Mouse (Mus musculus) bone marrow, adult 2 months (tissue): Measurements from ENCODE around the gene Cc2d2a. TPM values are rescaled to one million over a fixed set of nuclear protein-coding genes. Genes with fewer than 3 reads are reported as not detected.

Source experiments
- H3K27ac ChIP-seq: fragments of 200-500 bp; 2 replicates; pipeline ENCODE4 v1.5.1; 2012; ENCODE audit warnings: low read depth, mild to moderate bottlenecking, control low read depth, inconsistent platforms, low read length; ENCODE audit not compliant: control insufficient read depth, poor library complexity, insufficient read depth
- H3K4me1 ChIP-seq: fragments of 200-500 bp; 2 replicates; pipeline ENCODE4 v1.6.1; 2011; ENCODE audit warnings: low read length; ENCODE audit not compliant: control insufficient read depth, insufficient read depth
- H3K4me3 ChIP-seq: fragments of 200-500 bp; replicated peaks from 2 replicates; pipeline ENCODE3; 2011; ENCODE audit warnings: mild to moderate bottlenecking, low read depth, low read length, control low read depth; ENCODE audit not compliant: control insufficient read depth
- CTCF ChIP-seq: fragments of 200-500 bp; IDR thresholded peaks from 2 replicates; pipeline ENCODE4 v1.5.1; 2011; ENCODE audit warnings: low read length, control low read depth; ENCODE audit not compliant: control insufficient read depth, insufficient read depth
- POLR2A ChIP-seq: fragments of 200-500 bp; IDR thresholded peaks from 2 replicates; pipeline ENCODE4 v1.6.1; 2011; ENCODE audit warnings: low read depth, mild to moderate bottlenecking, control low read depth, low read length, borderline replicate concordance; ENCODE audit not compliant: control insufficient read depth
- WGBS: fragments of 180-500 bp; shearing (Covaris S2); methylation state at CpG from one replicate; pipeline ENCODE4 v1.1.7; 2018; 5-methylcytosine and 5-hydroxymethylcytosine counted together
- polyA plus RNA-seq: library from polyadenylated mRNA; stranded (reverse); fragments of >200 nt; gene quantifications from 2 replicates; pipeline ENCODE4 v1.2.4, GENCODE M21; 2011; ENCODE audit warnings: low replicate concordance; ENCODE audit not compliant: missing spikeins, insufficient read depth, insufficient read length

Cc2d2a gene
- polyA plus RNA-seq, 1 experiment: 1.1 TPM

DNA sequence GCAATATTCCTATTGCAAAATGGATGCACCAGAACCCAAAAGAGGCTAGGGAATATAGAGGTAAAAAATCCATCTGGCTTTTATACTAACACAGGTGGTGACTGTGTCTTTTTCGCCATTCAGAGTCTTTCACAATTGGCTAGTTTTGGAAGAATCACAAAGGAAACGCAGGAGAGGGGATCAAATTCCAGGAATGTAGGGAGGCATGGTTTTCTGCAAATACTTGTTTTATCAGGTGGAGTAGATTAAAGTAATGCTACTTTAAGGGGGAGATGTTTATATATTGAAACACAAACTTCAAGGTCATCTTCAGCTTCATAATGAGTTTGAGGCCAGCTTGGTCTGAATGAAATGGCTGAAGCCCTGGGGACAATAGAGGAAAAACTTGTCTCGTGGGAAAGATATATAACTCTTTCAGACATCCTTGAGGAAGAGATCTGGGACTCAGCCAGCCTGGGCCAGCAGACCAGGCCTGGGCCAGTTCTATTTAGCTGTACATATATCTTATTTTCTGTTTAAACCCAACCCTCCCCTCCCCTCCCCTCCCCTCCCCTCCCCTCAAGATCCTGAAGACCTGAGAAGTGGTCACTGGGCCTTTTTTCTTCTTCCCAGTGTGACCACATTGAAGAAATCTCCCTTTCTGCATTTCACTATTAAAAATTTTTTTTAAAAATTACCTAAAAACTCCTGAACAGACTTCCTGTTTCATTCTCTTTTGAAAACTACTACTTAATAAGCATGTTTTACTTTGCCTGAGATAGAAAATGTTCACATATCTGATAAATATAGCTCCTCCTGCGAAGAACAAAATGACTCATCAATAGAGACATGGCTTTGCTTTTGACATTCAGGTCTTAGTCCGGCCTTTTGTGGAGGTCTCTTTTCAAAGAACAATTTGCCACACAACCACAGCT lies 59.6 kb downstream of the Cc2d2a start:
- H3K4me3 ChIP-seq: no peak overlapping the region
- TF ChIP-seq POLR2A: no peak
- TF ChIP-seq CTCF: no peak
- no peaks in the 10 kb centered on the region for H3K4me1 ChIP-seq
- WGBS: 78% methylated on average over 5 of the region's 5 CpGs
- H3K27ac ChIP-seq: no peak overlapping the region

GRCm38 (mm10) chr5:43722452-43722783 lies 60.3 kb downstream of the Cc2d2a start:
- TF ChIP-seq POLR2A (no peak), CTCF (no peak)
- Histone ChIP-seq H3K4me3 (no peak overlapping the region), H3K4me1 (no peaks in the 10 kb centered on the region), H3K27ac (no peak overlapping the region)
- WGBS: 86% methylated on average over 6 of the region's 6 CpGs

GRCm38 (mm10) chr5:43723830-43724229 lies 61.7 kb downstream of the Cc2d2a start:
- Histone ChIP-seq H3K4me1 (no peaks in the 10 kb centered on the region), H3K4me3 (no peak overlapping the region), H3K27ac (no peak overlapping the region)
- 83% methylated on average over 7 of the region's 7 CpGs for WGBS
- TF ChIP-seq CTCF: no peak
- no peak for TF ChIP-seq POLR2A

DNA sequence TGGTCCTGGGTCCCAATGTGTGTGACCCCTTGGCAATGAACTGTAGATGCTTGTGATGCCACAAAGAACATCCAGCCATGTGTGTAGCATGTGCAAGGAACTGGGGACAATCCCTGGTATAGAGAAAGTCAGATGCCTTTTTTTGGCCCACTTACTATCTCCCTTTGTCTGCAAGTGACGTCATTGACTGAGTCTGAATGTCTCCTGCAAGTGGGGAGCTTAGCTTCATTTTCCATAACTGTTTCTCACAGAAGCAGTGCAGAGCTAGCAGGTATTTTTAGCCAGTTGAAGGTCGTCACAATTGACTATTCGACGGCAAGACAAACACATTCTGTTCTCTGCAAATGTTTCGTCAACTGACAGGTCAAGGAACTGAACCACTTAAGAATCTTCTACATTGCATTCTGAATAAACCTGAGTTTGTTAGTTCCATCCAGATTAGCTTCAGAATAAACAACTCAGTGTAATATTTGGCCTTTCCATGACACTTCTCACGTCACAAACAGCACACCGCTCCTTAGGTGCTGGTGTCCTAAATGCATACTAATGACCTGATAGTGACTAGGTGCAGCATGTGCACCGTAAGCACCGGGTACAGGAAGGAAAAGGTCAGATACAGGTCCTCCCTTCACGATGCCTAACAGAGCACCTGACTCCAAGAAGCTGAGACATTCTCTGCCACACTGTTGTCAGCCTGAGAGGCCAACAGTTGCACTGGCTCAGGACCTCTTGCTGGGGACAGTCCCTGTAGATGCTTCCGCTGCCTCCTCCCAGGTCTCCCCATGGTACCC lies 66.4 kb downstream of the Cc2d2a start:
- H3K4me1 ChIP-seq: no peaks in the 10 kb centered on the region
- TF ChIP-seq CTCF: no peak
- no peak for TF ChIP-seq POLR2A
- WGBS: 78% methylated on average over 11 of the region's 11 CpGs
- no peak overlapping the region for H3K27ac ChIP-seq
- no peak overlapping the region for H3K4me3 ChIP-seq

DNA sequence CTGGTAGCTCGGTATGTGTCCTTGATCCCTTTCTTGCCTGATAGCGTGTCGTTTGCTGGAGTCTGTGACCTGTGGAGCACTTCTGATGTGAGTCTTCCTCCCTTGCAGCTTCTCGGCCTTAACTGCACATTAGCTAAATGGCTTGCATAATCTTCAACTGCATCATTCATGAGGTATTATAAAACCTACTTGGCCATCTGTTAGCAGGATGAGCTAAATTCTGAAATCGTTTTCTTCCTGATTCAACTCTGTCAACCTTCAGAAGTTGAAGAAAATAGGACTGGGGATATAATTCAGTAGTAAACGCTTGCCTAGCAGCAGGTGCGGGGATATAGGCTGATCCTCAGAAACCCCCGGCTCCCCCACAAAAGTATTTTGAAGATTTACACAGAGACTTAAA lies 70.2 kb downstream of the Cc2d2a start:
- no peak for TF ChIP-seq POLR2A
- no peak for TF ChIP-seq CTCF
- 80% methylated on average over 8 of the region's 8 CpGs for WGBS
- no peak overlapping the region for H3K4me3 ChIP-seq
- no peak overlapping the region for H3K27ac ChIP-seq
- H3K4me1 ChIP-seq: no peaks in the 10 kb centered on the region; the same call in 1 of the 2 replicates

GRCm38 (mm10) chr5:43744187-43744586 lies 82.0 kb downstream of the Cc2d2a start:
- 89% methylated on average over 1 of the region's 1 CpGs for whole genome bisulfite sequencing

GRCm38 (mm10) chr5:43745156-43745555 lies 83.0 kb downstream of the Cc2d2a start:
- TF ChIP-seq CTCF: no peak
- TF ChIP-seq POLR2A: no peak
- no peak overlapping the region for H3K27ac ChIP-seq
- H3K4me3 ChIP-seq: no peak overlapping the region
- H3K4me1 ChIP-seq: no peaks in the 10 kb centered on the region
- WGBS: 80% methylated on average over 5 of the region's 5 CpGs

More at GRCm38 (mm10) chr5:43744187-43744586, 82.0 kb downstream of the Cc2d2a start:
- no peak for TF ChIP-seq POLR2A
- no peak for TF ChIP-seq CTCF
- no peak overlapping the region for H3K27ac ChIP-seq
- no peaks in the 10 kb centered on the region for H3K4me1 ChIP-seq
- no peak overlapping the region for H3K4me3 ChIP-seq

DNA sequence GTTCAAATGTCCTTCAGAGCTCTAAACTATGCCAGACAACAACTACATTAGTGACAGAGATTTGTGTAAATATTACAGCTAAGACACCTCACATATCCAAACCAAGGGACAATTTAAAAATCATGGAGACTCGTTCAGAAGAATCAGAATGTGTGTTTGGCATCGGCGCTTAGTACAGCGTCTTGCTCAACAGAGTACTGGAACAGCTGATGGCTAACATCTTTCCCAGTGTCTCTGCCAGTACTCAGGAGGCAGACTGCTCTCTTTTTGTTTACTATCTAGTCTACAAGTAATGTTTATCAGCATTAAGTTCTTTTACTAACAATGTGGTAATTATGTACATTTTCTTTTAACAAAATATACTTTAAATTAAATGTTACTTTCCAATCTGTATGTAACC lies 85.9 kb downstream of the Cc2d2a start:
- no peak overlapping the region for H3K4me3 ChIP-seq
- no peaks in the 10 kb centered on the region for H3K4me1 ChIP-seq
- no peak for TF ChIP-seq CTCF
- no peak for TF ChIP-seq POLR2A
- no peak overlapping the region for H3K27ac ChIP-seq
- WGBS: 90% methylated on average over 4 of the region's 4 CpGs
